Mouse (Mus musculus) testis, adult 2 months (tissue): ENCODE results near the gene Foxj3.

Source experiments
- CTCF ChIP-seq: fragments of 200-500 bp; IDR thresholded peaks from 2 replicates; pipeline ENCODE4 v1.5.1; 2012; ENCODE audit warnings: low read depth, mild to moderate bottlenecking, inconsistent platforms, low read length, moderate library complexity; ENCODE audit not compliant: control insufficient read depth, insufficient read depth, insufficient replicate concordance
- POLR2A ChIP-seq: fragments of 200-500 bp; IDR thresholded peaks from 2 replicates; pipeline ENCODE4 v1.6.1; 2012; ENCODE audit warnings: low read depth, mild to moderate bottlenecking, inconsistent platforms, low read length, moderate library complexity; ENCODE audit not compliant: control insufficient read depth

DNA sequence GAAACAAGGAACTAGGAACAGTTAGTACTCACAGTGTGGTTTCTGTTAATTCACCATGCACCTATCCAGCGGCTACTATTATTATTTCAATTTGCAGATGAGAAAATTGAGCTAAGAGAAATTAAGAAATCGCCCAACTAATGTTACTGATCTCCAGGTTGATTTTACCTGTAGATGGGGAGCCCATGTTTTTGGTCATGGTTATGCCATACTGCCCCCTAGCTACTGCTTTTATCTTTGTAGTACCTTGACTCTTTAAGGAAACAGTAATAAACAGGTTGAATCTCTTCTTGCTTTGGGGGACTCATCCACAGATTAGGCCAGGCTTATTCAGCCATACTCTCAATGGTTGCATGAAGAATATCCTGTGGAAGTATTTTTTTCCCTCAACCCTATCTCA is 5.0 kb upstream of the Foxj3 start:
- TF ChIP-seq CTCF (no peak), POLR2A (no peak)
